Mouse (Mus musculus): ENCODE data around the gene Ccdc12. TPM values are rescaled to one million over a fixed set of nuclear protein-coding genes. Genes with fewer than 3 reads are reported as not detected.
A peak's percentile ranks its signal among the peaks of the same experiment; 100 is the strongest.

Ccdc12 gene
- total RNA-seq, 1 experiment from 2014 or later = 251 TPM

DNA sequence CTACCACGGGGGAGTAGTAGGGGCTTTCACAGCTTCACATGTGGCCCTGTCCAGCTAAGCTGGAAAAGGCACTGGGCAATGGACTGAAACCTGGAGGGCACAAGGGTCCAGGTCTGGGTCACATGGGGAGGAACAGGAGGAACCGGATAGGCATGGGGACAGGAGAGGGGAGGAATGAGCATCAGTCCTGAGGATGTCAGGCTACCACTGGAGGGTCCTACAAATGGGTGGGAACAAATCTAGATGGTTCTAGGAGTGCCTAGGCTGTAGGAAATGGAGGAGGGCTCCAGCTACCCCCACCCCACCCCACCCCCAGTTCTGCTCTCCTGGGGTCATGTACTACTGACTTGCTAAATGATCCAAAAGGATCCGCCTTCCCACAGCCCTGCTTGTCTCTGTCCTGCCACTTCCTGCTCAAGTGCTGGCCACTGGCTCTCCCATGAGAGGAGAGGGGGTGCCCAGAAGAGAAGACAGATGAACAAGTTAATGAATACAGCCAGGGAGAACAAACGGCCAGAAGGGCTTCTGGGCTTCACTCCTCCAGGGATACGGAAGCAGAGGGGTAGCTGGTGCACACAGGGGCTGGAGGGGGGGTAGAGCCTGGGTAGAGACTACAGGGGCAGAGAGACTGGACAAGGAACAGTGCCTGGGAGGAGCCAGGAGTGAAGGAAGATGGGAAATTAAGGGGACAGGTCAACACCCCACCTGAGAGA lies 13.3 kb upstream of the Ccdc12 start:
- no peak for ATAC-seq (replicated peaks; ENCODE audit: insufficient number of reproducible peaks, low FRiP score, low TSS enrichment, poor library complexity, severe bottlenecking)

DNA sequence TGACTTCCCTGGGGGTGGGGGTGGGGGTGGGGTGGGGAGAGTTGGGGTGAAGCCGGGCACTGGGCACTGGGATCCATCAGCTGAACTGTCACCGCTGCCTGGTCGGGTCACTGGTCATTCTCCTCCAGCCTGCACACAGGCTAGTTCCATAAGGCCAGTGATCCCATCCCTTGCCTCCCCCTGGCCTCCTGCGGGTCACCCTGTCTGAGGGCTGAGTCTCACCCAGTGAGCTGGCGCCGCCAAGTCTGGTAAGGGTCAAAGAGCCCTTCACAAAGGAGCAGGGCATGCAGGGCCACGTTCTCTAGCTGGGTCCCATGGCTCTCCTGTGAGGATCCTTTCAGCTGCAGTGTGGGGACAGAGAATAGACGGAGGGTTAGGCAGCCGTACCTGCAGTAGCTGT lies 12.5 kb upstream of the Ccdc12 start:
- ATAC-seq (replicated peaks; ENCODE audit: insufficient number of reproducible peaks, low FRiP score, low TSS enrichment, poor library complexity, severe bottlenecking) = no peak

DNA sequence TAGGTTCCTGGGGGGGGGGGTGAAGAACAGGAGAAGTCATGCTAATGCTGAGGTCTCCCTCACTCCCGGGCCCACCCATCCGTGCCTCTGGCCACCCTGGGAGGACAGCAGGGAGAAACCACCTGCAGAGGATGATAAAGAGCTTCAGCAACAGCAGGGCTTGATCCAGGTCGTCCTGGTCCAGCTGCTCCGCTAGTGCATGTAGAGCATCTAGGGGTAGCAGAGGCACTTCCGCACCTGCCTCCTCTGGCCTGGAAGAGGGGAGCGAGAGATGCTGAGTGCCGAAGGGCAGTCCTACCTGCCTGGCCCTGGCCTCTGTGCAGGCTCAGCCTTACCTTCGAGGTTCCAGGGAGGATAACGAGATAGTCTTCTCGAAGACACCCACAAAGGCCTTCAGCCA lies 12.0 kb upstream of the Ccdc12 start:
- ATAC-seq (replicated peaks; ENCODE audit: insufficient number of reproducible peaks, low FRiP score, low TSS enrichment, poor library complexity, severe bottlenecking) = no peak

DNA sequence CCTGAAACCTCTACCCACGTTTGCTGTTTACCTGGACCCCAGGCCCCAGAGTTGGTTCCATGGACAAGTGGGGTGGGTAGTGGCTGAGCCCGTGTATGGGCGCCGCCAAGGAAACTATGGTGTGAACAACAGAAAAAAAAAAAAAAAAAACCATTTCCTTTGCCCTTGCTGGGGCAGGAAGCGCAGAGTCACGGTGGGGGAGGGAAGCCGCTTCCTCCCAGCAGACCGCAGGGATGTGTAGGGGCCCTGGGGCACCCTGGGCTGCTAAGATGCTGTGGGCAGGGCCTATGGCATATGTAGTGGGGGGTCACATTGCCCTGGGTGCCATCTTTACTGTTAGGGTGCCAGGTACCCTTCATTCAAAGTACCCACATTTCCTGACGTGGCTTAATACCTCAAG lies 11.1 kb upstream of the Ccdc12 start:
- peak; percentile 77 for ATAC-seq (replicated peaks; ENCODE audit: insufficient number of reproducible peaks, low FRiP score, low TSS enrichment, poor library complexity, severe bottlenecking)

DNA sequence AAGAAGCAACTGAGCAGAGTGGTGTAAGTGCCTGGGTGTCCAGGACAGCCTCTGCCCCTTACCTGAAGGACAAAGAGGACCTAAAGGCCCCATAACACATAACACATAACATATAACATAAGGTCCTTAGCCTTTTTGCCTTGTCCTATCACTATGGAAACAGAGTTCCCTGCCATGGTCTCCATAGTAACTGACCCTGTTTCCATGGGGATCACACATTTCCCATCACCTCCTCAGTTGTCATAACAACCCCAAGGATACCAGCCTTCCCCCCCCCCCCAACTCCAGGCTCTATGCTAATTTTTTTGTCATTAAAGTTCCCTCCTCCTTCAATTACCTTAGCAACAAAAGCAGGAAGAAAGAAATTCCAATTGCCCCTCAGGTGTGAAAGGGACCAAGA lies 6.5 kb upstream of the Ccdc12 start:
- no peak for ATAC-seq (replicated peaks; ENCODE audit: insufficient number of reproducible peaks, low FRiP score, low TSS enrichment, poor library complexity, severe bottlenecking)

DNA sequence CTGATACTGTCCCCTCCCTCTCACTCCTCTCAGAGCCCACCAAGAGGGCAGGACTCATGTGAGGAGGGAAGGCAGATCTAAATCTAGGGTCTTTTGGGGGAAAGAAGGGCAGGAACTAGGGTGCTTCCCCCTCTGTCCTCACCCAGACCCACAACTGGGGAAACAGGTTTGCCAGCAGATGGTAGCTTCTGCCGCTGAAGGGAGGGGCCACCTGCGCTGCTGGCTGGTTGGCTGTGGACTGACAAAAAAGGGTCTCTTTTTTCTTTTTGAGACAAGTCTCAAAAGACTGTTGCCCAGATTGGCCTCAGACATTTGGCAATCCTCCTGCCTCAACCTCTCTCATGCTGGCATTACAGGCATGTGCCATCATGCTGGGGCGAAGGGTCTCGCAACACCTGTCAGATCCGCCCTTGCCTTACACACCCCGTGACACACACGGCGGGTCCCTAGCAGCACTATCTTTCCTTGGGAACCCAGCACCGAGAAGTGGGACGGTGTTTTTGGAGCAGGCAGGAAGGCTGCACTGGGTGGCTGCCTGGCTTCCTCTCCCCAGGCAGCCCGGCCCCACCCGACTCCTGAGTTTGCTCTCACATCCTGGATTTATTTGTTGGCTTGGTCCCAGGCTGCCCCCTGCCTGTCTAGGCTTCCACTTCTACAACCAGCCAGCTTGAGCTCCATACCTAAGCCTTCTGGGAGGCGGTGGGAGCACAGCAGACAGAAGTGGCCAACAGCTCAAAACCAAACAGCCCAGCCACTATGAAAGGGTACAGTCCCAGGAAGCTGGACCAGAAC lies 4.2 kb upstream of the Ccdc12 start:
- no peak for ATAC-seq (replicated peaks; ENCODE audit: insufficient number of reproducible peaks, low FRiP score, low TSS enrichment, poor library complexity, severe bottlenecking)

DNA sequence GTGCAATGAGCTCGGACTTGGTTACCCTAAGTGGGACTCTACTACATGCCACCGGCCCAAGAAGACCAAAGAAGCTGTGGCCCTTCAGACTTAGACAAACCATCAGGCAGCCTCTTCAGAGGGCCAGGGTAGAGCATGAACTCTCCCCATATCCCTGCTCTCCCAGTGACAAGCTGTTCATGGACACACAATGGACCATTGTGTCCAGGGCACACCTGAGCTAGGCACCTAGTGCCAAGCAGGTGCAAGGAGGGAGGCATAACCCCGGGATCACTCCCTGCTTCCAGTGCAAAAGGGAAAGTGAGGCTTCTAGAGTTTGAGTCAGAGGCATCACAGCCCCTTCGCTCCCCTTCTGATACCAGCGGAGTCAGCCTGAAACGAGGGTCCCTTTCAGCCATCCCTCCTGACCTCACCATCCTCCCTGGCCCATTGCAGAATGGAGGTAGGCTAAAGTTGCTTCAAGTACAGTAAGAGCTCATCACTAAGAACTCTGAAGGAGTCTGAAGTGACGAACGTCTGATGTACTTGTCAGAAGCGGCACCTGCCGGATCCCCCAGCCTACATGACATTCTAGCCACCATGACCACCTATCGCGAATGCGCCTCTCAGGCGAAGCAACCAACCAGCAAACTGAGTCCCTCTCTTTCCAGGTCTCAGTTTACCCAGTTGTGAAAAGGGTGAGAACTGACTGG lies 3.2 kb upstream of the Ccdc12 start:
- no peak for ATAC-seq (replicated peaks; ENCODE audit: insufficient number of reproducible peaks, low FRiP score, low TSS enrichment, poor library complexity, severe bottlenecking)

DNA sequence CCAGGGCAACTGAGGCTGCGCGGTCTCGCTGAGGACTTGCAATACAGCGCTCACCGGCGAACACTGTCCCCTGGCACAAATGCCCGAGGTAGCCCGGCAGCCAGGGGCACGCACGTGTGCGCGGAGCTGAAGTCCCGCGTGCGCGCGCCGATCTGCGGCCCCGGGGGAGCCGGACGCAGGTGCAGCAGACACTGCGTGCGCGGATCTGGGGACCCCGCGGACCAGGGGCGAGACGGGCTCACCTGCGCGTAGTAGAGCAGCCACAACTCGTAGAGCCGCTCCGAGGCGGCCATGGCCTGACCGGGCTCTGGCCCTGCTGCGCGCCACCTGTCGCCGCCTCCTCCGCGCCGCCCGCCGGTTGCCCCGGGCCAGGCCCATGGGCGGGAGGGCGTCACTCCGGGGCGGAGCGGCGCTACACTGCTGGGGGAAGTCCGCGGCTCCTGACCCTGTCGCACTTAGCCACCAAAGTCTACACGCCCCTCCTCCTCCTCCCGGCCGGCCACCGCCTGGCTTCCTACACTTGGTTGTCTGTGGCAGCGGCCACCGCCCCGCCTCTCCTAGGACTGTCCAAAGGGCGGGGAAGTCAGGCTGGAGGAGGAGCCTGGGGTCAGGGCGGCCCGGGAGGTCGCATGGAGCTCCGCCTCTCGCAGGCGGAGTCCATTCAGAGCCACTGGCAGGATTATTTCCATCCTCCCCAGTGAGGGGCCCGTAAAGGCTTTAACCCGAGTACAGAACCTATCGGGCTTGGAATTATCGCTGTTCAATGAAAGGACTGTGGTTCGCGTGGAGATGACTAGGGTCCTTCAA lies 2.4 kb upstream of the Ccdc12 start, which contains the start of gene Nbeal2:
Nbeal2 (minus strand) TSS at position 507 of the 807 bp plus-strand sequence.
- peak; percentile 82 for ATAC-seq (replicated peaks; ENCODE audit: insufficient number of reproducible peaks, low FRiP score, low TSS enrichment, poor library complexity, severe bottlenecking)

DNA sequence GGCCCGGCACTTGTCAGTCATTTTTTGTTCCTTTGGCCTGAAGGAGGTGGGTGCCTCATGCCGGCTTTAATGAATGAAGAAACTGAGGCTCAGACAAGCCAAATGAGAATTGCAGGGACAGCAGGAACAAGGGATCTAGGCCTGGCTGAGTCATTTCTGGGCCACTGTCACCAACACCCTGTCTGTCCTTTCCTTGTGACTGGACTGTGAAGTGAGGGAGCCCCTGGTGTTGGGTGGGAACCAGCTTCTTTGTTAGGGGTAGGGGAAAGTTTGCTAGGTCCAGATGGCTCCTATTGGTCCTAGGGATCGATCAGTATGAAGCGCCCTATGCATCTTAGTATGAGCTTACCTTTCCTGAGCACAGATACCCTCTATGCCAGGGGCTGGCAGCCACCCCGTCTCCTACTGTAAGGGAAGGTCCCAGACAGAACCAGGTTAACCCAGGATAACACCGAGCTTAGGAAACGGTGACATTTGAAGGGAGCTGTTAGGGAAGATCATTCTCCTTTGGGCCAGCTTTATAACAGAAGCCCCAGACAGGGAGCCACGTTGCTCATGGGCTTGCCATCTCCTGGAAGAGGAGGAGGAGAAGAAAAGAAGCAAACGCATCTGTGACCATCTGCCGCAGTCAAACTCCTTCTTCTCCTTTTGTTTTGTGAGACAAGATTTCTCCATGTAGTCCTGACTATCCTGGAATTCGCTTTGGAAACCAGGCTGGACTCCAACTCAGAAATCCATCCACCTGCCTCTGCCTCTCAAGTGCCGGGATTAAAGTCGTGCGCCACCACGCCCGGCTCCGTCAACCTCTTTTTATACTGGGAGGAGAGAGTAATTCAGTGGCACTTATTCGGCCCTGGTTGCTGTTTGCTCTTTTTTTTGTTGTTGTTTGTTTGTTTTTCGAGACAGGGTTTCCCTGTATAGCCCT lies 1.3 kb upstream of the Ccdc12 start:
- ATAC-seq (replicated peaks; ENCODE audit: insufficient number of reproducible peaks, low FRiP score, low TSS enrichment, poor library complexity, severe bottlenecking) = no peak

DNA sequence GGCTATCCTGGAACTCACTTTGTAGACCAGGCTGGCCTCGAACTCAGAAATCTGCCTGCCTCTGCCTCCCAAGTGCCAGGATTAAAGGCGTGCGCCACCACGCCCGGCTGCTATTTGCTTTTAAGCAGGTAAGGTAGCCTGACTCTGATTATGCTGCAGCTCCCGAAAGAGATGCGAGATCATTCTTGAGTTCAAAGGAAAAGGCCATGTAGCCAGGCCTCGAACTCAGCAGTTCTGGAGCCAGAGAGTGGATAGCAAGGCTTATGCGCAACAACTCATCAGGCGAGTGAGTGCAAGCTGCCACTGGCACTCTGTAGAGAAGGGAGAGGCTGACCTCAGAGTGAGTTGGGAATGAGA lies 674 bp upstream of the Ccdc12 start:
- no peak for ATAC-seq (replicated peaks; ENCODE audit: insufficient number of reproducible peaks, low FRiP score, low TSS enrichment, poor library complexity, severe bottlenecking)

DNA sequence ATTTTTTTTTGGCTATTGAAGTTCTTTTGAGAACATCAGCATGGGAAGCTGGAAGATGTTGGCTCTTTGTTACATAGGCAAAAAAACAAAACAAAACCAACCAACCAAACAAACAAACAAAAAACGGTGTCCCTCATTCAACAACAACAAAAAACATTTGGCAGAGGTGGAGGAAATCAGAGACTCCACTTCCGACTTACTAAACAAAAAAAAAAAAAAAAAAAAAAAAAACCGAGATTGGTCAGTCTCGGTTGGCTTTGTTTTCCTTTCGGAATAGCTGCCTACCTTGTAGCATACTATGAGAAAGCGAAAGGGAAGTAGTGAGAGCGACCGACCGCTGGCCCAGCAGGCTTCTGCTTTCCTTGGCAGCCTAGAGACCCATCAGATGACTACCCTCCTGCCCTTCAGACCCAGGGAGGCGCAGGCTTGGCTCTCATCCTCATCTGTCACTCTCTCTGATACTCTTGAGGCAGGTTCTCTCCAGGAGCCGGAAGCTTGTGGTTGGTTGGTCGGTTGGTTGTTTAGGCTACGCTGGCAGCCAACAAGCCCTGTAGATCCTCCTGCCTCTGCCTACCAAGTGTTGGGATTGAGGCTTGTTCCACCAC lies 1.3 kb downstream of the Ccdc12 start:
- peak; percentile 54 for ATAC-seq (replicated peaks; ENCODE audit: insufficient number of reproducible peaks, low FRiP score, low TSS enrichment, poor library complexity, severe bottlenecking)

DNA sequence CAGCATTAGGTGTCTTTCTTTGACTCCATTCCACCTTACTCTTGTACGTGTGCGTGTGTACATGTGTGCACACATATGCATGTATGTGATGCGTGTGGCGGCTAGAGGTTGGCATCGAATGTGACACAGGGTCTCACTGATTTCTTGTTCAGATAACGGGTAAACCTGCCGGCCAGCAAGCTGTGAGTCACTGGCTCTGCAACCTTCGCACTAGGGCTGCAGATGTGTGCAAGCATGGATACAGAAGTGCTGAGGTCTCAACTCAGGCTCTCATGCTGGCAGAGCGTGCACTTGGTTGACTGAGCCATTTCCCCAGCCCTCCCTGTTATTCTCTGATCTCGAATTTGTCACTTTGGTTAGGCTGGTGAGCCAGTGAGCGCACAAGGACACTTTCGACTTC lies 3.2 kb downstream of the Ccdc12 start:
- no peak for ATAC-seq (replicated peaks; ENCODE audit: insufficient number of reproducible peaks, low FRiP score, low TSS enrichment, poor library complexity, severe bottlenecking)

DNA sequence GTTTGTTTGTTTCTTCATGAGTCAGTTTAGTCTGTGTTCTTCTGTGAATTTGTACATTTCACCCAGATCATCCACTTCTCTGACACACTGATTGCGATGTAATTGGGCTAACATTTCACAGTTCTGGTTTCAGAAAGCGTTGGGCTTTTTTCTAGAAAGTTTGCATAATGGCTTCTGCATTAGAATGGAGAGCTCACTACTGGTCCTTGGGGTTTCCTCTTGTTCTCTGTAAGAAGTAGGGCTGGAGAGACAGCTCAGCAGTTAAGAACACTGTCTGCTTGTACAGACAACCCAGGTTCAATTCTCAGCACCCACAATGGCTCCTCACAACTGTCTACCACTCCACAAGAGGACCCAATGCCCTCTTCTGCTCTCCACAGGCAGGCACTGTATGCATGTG lies 3.9 kb downstream of the Ccdc12 start:
- no peak for ATAC-seq (replicated peaks; ENCODE audit: insufficient number of reproducible peaks, low FRiP score, low TSS enrichment, poor library complexity, severe bottlenecking)

DNA sequence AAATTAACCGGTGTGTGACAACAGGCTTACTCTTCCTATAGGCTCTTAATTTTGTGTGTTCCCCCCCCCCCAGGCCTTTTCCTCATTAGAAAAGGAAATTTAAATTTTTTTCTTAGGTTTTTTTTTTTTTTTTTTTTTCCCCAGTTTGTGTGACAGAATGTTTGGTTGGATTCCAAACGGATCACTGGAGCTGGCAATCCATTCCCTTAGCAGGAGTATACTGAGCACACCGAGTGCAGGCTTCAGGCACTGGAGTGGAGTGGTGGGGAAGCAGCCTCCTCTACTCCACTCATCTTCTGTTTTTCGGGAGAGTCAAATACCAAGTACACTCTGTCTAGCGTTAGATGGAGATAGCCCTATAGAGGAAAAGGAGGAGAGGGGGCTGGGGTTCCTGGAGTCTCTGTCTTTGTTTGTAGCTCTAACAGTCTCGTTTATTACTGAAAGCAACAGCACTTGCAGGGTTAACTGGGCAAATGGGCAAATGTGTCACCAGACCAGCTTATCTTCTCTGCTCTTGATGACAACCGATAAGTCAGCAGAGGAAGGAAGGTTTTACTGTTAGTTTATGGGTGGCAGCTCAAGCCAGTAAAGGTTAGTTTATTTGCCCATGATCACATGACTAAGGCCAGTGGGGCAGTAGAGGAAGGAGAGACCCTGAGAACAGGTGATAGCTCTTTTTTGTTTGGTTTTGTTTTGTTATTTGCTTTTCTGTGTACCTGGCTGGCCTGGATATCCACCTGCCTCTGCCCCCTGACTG lies 4.7 kb downstream of the Ccdc12 start:
- no peak for ATAC-seq (replicated peaks; ENCODE audit: insufficient number of reproducible peaks, low FRiP score, low TSS enrichment, poor library complexity, severe bottlenecking)

DNA sequence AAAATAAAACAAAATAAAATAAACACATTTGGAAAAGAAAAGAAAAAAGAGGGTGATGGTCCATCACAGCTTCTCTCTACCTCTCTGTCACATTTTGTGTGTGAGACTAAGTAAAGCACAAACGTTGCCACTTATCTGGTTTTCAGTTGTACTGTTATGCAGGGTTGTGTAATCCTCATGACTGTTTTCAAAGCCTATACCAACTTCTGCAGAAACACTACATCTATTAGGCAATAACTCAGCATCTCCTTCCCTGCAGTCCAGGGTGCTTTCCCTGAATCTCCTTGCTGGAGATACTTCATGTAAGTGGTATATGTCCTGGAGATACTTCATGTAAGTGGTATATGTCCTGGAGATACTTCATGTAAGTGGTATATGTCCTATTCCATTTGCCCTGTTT lies 6.5 kb downstream of the Ccdc12 start:
- peak; percentile 73 for ATAC-seq (replicated peaks; ENCODE audit: insufficient number of reproducible peaks, low FRiP score, low TSS enrichment, poor library complexity, severe bottlenecking)

DNA sequence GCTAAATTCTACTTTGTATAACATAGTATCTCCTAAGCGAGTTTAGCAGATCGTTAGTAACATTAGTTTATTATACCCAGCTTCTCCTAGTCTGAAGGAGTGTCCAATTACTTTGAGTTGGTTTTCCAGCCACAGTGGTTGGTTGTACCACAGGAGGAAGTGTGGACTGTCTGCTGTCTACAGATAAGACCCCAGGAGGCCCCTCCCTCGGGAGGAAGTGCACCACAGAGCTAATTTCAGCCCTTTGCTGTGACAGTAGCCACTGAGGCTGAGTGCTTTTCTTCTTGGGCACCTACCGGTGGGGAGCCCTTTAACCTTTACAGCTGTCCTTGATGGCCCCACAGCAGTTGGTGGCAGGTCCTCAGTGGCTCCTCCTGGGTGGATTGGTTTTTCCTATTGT lies 9.6 kb downstream of the Ccdc12 start:
- ATAC-seq (replicated peaks; ENCODE audit: insufficient number of reproducible peaks, low FRiP score, low TSS enrichment, poor library complexity, severe bottlenecking) = peak; percentile 60

DNA sequence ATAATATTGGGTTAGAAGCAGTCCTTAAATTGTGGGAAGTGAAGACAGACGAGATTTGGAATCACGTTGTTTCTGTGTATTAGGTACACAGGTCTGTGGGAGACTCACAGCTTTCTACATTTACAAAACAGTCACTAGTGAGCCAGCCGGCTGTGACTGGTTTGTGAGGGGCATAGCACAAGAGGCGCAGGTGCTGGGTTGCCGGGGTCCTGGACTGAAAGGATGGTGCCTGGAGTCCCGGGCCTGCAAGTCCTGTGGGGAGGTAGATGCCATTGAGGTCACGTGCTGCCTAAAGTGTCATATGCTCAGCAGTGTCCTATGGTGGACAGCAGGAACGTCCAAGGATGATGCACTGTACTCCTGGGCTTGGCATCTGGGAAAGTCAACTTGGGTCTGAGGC lies 10.1 kb downstream of the Ccdc12 start:
- ATAC-seq (replicated peaks; ENCODE audit: insufficient number of reproducible peaks, low FRiP score, low TSS enrichment, poor library complexity, severe bottlenecking) = no peak

Measured in monocyte, adult 5-6 weeks (primary cell).